Mouse (Mus musculus): ENCODE results near the gene Sh2d3c.

GRCm38 (mm10) chr2:32772626-32773279 is 51.9 kb downstream of the Sh2d3c start:
- no peak for TF ChIP-seq ZNF384 (IDR thresholded peaks at IDR 0.05; ENCODE audit: low read depth, low read length)
- no peak for TF ChIP-seq MAFK (IDR thresholded peaks at IDR 0.05; ENCODE audit: insufficient read depth, low read depth, low read length)
- no peak for TF ChIP-seq HCFC1 (IDR thresholded peaks at IDR 0.05; ENCODE audit: borderline replicate concordance, insufficient read depth, low read length)
- no peak for TF ChIP-seq ZC3H11A (IDR thresholded peaks at IDR 0.05; ENCODE audit: borderline replicate concordance, low read depth, low read length)

Data from ES-E14 (cell line).